Mouse (Mus musculus): ENCODE measurements around the gene Pced1b. TPM values are rescaled to one million over a fixed set of nuclear protein-coding genes. Genes with fewer than 3 reads are reported as not detected.

The Pced1b gene
- polyA plus RNA-seq, 1 experiment, result 3.5 TPM

DNA sequence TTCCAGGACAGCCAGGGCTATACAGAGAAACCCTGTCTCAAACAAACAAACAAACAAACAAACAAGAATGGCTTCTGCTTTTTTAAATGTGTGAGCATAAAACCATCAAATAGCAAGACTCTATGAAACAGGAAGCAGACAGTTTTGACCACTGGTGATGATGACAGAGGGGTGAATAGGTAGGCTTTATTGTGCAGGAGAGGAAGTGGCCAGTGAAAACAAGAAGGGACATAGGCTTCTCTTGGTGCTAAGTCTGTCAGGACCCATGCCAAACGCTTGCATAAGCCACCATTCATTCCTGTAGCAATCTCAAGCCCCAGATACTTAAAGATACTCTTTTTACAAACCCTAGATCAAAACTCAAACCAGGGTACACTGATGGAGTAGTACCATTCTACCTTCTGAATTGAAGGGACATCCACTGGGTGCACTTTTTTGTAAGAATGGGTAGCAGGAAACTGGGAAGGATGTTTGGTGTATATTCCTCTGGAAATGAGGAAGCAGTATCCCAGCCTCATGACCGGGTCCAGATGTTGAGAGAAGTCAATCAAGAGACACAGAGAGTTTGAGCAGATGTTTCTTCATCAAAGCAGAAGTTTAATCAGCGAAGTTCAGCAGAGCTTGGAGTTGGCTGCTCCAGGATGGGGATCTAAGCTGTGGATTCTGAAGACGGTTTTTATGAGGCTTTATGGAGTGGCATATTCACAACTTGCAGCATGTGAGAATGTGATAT lies 175.5 kb downstream of the Pced1b start:
- peaks cover 26% of the 10 kb centered on the region for H3K4me1 ChIP-seq (ENCODE audit: control insufficient read depth, insufficient read depth, low read length)
- peak overlapping the region; percentile 50 for H3K27ac ChIP-seq (ENCODE audit: insufficient read depth, low read depth, low read length)
- TF ChIP-seq CTCF (IDR thresholded peaks at IDR 0.05; ENCODE audit: low read depth, low read length) (no peak), POLR2A (IDR thresholded peaks at IDR 0.05; ENCODE audit: borderline replicate concordance, low read depth, low read length) (no peak)
- H3K4me3 ChIP-seq (ENCODE audit: insufficient read depth, low read length), result no peak overlapping the region

DNA sequence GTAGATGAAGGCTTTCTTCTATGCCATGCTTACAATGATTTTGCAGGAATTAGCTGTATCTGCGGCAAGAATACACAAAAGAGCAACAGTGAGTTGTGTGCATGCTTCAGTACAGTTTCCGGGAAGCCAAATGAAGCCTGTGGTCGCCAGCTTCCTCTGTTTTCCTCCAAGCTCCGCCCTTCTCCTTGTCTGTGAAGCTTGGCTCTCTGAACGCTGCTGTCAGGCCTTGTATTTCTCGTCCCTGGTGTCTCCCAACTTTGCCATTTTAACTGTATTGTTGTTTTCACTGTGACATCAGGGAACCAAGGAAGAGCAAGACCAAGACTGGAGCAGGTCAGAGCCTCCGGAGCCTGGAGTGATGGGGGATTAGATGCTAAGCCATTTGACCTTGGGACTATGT lies 177.5 kb downstream of the Pced1b start:
- peaks cover 26% of the 10 kb centered on the region for H3K4me1 ChIP-seq (ENCODE audit: control insufficient read depth, insufficient read depth, low read length)
- H3K27ac ChIP-seq (ENCODE audit: insufficient read depth, low read depth, low read length), result no peak overlapping the region
- TF ChIP-seq POLR2A (IDR thresholded peaks at IDR 0.05; ENCODE audit: borderline replicate concordance, low read depth, low read length) (no peak), CTCF (IDR thresholded peaks at IDR 0.05; ENCODE audit: low read depth, low read length) (no peak)
- H3K4me3 ChIP-seq (ENCODE audit: insufficient read depth, low read length), result no peak overlapping the region

DNA sequence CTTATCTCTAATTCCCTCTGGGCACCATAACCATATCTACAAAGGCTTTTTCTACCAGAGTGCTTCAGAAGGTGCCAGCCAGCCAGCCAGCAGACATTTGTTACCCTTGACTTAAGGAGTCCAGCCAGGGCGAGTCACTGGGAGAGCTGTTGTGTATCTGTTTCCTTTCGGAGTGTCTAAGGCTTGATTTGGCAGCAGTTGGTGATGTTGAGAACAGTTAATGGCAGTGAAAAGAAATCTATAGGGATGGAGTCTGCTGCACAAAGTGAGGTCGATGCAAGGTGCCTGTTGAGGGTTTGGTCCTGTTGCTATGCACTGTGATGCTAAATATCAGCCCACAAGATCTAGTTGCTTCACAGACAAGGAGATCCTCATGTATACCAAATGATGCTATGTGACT lies 178.1 kb downstream of the Pced1b start:
- H3K27ac ChIP-seq (ENCODE audit: insufficient read depth, low read depth, low read length), result no peak overlapping the region

DNA sequence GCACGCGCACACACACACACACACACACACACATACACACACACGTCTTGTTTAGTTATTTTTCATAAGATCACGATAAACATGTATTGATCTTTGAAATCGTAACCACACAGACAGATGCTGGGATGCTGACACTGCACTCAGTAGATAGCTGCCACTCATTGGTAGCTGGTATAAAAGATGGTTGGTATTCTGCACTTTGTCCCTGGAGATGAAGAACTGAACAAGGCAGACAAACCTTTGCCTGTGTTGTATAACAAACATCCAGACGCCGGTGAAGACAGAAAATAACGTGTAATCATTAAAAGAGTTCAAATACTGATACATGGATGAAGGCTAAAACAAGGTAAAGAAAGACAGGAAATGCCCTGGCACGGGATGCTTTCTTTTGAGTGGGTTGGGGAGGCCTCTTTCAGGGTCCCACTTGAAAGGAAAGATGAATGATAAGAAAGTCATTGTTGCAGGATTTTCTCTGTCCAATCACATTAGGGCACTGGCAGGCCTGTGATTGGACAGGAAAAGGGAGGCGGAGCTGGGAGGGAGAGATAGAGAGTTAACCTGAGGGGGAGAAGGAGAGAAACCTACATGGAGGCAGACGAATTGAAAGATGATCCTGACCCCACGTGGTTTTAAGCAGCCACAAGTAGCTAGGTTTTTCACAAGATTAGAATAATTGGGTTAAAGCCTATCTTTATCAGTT lies 182.4 kb downstream of the Pced1b start:
- Histone ChIP-seq H3K4me3 (ENCODE audit: insufficient read depth, low read length) (no peak overlapping the region), H3K4me1 (ENCODE audit: control insufficient read depth, insufficient read depth, low read length) (peaks cover 3% of the 10 kb centered on the region), H3K27ac (ENCODE audit: insufficient read depth, low read depth, low read length) (no peak overlapping the region)
- TF ChIP-seq POLR2A (IDR thresholded peaks at IDR 0.05; ENCODE audit: borderline replicate concordance, low read depth, low read length) (no peak), CTCF (IDR thresholded peaks at IDR 0.05; ENCODE audit: low read depth, low read length) (no peak)

More for the DNA sequence above, 178.1 kb downstream of the Pced1b start:
- no peak for TF ChIP-seq CTCF (IDR thresholded peaks at IDR 0.05; ENCODE audit: low read depth, low read length)
- TF ChIP-seq POLR2A (IDR thresholded peaks at IDR 0.05; ENCODE audit: borderline replicate concordance, low read depth, low read length), result no peak
- peaks cover 26% of the 10 kb centered on the region for H3K4me1 ChIP-seq (ENCODE audit: control insufficient read depth, insufficient read depth, low read length)
- H3K4me3 ChIP-seq (ENCODE audit: insufficient read depth, low read length), result no peak overlapping the region

DNA sequence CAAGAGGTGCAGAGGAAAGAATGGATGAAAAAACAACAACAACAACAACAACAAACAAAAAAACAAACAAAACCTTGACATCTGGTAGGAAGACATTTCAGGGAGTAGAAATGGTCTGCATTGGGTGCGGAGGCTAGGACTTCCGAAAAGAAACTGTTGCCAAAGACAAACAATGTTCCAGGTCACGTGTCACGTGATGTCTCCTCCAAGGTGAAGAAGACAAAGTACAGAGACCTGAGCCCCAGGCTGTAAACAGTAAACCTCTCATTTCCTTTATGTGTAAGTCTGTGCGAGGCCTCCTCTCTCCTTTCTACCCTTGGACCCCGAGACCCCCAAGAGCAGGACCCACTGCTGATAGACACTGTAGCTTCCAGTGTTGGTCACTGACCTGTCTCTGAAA lies 184.6 kb downstream of the Pced1b start:
- no peaks in the 10 kb centered on the region for H3K4me1 ChIP-seq (ENCODE audit: control insufficient read depth, insufficient read depth, low read length)
- H3K27ac ChIP-seq (ENCODE audit: insufficient read depth, low read depth, low read length), result no peak overlapping the region
- no peak for TF ChIP-seq CTCF (IDR thresholded peaks at IDR 0.05; ENCODE audit: low read depth, low read length)
- H3K4me3 ChIP-seq (ENCODE audit: insufficient read depth, low read length), result no peak overlapping the region

DNA sequence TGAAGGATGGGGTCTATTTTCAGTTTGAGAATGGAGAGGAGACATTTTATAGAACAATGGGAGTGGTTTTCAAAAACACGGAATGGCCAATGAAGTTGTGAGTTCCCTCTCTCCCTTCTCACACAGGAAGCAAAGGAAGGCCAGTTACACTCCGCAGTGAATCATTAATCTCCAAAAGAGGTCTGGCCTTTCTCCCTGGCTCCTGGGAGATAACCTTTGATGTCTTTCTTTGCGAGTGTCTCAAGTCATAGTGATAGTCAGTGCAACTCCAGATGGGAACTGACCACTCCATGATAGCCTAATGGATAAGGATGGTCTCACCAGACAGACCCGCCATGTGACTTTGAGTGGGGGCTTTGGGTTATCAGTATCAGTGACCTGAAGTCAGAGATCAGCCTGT lies 185.3 kb downstream of the Pced1b start:
- TF ChIP-seq POLR2A (IDR thresholded peaks at IDR 0.05; ENCODE audit: borderline replicate concordance, low read depth, low read length) (no peak), CTCF (IDR thresholded peaks at IDR 0.05; ENCODE audit: low read depth, low read length) (no peak)
- Histone ChIP-seq H3K27ac (ENCODE audit: insufficient read depth, low read depth, low read length) (no peak overlapping the region), H3K4me3 (ENCODE audit: insufficient read depth, low read length) (no peak overlapping the region), H3K4me1 (ENCODE audit: control insufficient read depth, insufficient read depth, low read length) (no peaks in the 10 kb centered on the region)

Other genes starting within 250 kb of the Pced1b start
- 0.66 TPM in 1 of 2 replicates, not detected in the other for gene Slc38a4, start 191.2 kb upstream of the Pced1b start, polyA plus RNA-seq (2012; ENCODE audit: insufficient read depth, insufficient read length, missing spikeins)
- gene Amigo2, start 180 bp downstream of the Pced1b start, polyA plus RNA-seq (2012; ENCODE audit: insufficient read depth, insufficient read length, missing spikeins), result not detected in 2 replicates